Mouse (Mus musculus) cerebellum, adult 11-12 months (tissue): ENCODE results near the gene Matk.
A peak's percentile ranks its signal among the peaks of the same experiment; 100 is the strongest.

ENCODE experiments used
- DNase-seq: peaks from one replicate; pipeline ENCODE4 v3.0.0; 2022

The Matk gene

GRCm38 (mm10) chr10:81304597-81305238 lies 52.0 kb downstream of the Matk start:
- DNase-seq: peak; percentile 80

DNA sequence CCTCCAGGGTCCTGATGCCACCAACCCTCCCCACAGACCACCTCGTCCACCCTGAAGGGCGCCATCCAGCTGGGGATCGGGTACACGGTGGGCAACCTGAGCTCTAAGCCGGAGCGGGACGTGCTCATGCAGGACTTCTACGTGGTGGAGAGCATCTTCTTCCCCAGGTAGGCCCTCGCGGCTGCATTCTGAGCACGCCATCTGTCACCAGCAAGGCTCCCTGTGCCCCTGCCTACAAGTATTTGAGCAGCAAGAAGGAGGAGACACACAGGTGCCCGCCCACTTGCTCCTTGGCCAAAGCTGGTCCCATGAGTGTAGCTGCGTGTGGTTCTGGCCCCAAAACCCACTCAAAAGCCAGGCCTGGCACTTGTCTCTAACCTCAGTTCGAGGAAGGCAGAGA lies 52.9 kb downstream of the Matk start:
- peak; percentile 76 for DNase-seq

- peak; percentile 60 for DNase-seq
Observed at GRCm38 (mm10) chr10:81306173-81306668, 53.5 kb downstream of the Matk start.

GRCm38 (mm10) chr10:81306837-81307682 lies 54.3 kb downstream of the Matk start:
- DNase-seq: no peak

GRCm38 (mm10) chr10:81309571-81309970 lies 56.8 kb downstream of the Matk start:
- DNase-seq: no peak
